Mouse (Mus musculus): ENCODE results near the gene Morn1. TPM values are rescaled to one million over a fixed set of nuclear protein-coding genes. Genes with fewer than 3 reads are reported as not detected.

Gene Morn1
- polyA plus RNA-seq, 1 experiment from 2014 or later = 2.2 TPM

- peak overlapping the region; percentile 55; the same call in 1 of the 2 replicates for H3K27ac ChIP-seq (ENCODE audit: low read depth)
- TF ChIP-seq CTCF (IDR thresholded peaks at IDR 0.05; ENCODE audit: low read depth) = no peak
- no peak for TF ChIP-seq EP300 (IDR thresholded peaks at IDR 0.05; ENCODE audit: low read depth)
- H3K4me3 ChIP-seq (ENCODE audit: low read depth, low read length) = no peak overlapping the region
- H3K4me2 ChIP-seq (ENCODE audit: low read depth, low read length) = no peak overlapping the region
- ATAC-seq (peak; percentile 92), DNase-seq (peak; percentile 85)
- H3K36me3 ChIP-seq (replicated peaks; ENCODE audit: insufficient read depth, low read length) = 0 out of 2 replicates have a peak, but pooled peaks cover 3% of the 10 kb centered on the region
- no peak overlapping the region; the same call in 1 of the 2 replicates for H3K9ac ChIP-seq (replicated peaks)
- H3K27me3 ChIP-seq (ENCODE audit: insufficient read depth, low read length) = no peaks in the 10 kb centered on the region
- H3K4me1 ChIP-seq (ENCODE audit: insufficient read depth) = peaks cover 40% of the 10 kb centered on the region
- 49% methylated on average over 21 of the region's 21 CpGs for WGBS (ENCODE audit: insufficient replicate concordance)
- H3K9me3 ChIP-seq (ENCODE audit: low read length) = no peaks in the 10 kb centered on the region
Measured at GRCm38 (mm10) chr4:155172909-155173821, 86.8 kb downstream of the Morn1 start.

- ATAC-seq = peak; percentile 12; the same call in 1 of the 2 replicates
- 53% methylated on average over 16 of the region's 17 CpGs for WGBS (ENCODE audit: insufficient replicate concordance)
- H3K36me3 ChIP-seq (replicated peaks; ENCODE audit: insufficient read depth, low read length) = 0 out of 2 replicates have a peak, but pooled peaks cover 3% of the 10 kb centered on the region
- no peaks in the 10 kb centered on the region for H3K9me3 ChIP-seq (ENCODE audit: low read length)
- H3K27me3 ChIP-seq (ENCODE audit: insufficient read depth, low read length) = no peaks in the 10 kb centered on the region
- H3K27ac ChIP-seq (ENCODE audit: low read depth) = peak overlapping the region; percentile 55
- H3K4me1 ChIP-seq (ENCODE audit: insufficient read depth) = peaks cover 48% of the 10 kb centered on the region
- no peak overlapping the region for H3K9ac ChIP-seq (replicated peaks)
- no peak for DNase-seq
- H3K4me2 ChIP-seq (ENCODE audit: low read depth, low read length) = no peak overlapping the region
- H3K4me3 ChIP-seq (ENCODE audit: low read depth, low read length) = no peak overlapping the region
- TF ChIP-seq CTCF (IDR thresholded peaks at IDR 0.05; ENCODE audit: low read depth) (no peak), EP300 (IDR thresholded peaks at IDR 0.05; ENCODE audit: low read depth) (no peak)
Measured at GRCm38 (mm10) chr4:155173822-155174785, 87.7 kb downstream of the Morn1 start.

GRCm38 (mm10) chr4:155176210-155176609, 89.8 kb downstream of the Morn1 start:
- Histone ChIP-seq H3K9me3 (ENCODE audit: low read length) (no peaks in the 10 kb centered on the region), H3K27me3 (ENCODE audit: insufficient read depth, low read length) (no peaks in the 10 kb centered on the region), H3K36me3 (replicated peaks; ENCODE audit: insufficient read depth, low read length) (0 out of 2 replicates have a peak, but pooled peaks cover 3% of the 10 kb centered on the region), H3K9ac (replicated peaks) (no peak overlapping the region), H3K27ac (ENCODE audit: low read depth) (no peak overlapping the region), H3K4me1 (ENCODE audit: insufficient read depth) (peaks cover 54% of the 10 kb centered on the region), H3K4me2 (ENCODE audit: low read depth, low read length) (no peak overlapping the region), H3K4me3 (ENCODE audit: low read depth, low read length) (no peak overlapping the region)
- no peak for TF ChIP-seq EP300 (IDR thresholded peaks at IDR 0.05; ENCODE audit: low read depth)
- 48% methylated on average over 3 of the region's 3 CpGs for WGBS (ENCODE audit: insufficient replicate concordance)
- ATAC-seq (no peak), DNase-seq (no peak)

- H3K9me3 ChIP-seq (ENCODE audit: low read length) = no peaks in the 10 kb centered on the region
- H3K4me3 ChIP-seq (ENCODE audit: low read depth, low read length) = no peak overlapping the region
- ATAC-seq = peak; percentile 72
- H3K9ac ChIP-seq (replicated peaks) = no peak overlapping the region
- H3K4me1 ChIP-seq (ENCODE audit: insufficient read depth) = peaks cover 48% of the 10 kb centered on the region
- no peaks in the 10 kb centered on the region for H3K27me3 ChIP-seq (ENCODE audit: insufficient read depth, low read length)
- H3K36me3 ChIP-seq (replicated peaks; ENCODE audit: insufficient read depth, low read length) = 0 out of 2 replicates have a peak, but pooled peaks cover 3% of the 10 kb centered on the region
- peak; percentile 69 for DNase-seq
- peak overlapping the region; percentile 24 for H3K4me2 ChIP-seq (ENCODE audit: low read depth, low read length)
- 7% methylated on average over 6 of the region's 6 CpGs for WGBS (ENCODE audit: insufficient replicate concordance)
- H3K27ac ChIP-seq (ENCODE audit: low read depth) = peak overlapping the region; percentile 71
- TF ChIP-seq EP300 (IDR thresholded peaks at IDR 0.05; ENCODE audit: low read depth) (0 out of 2 replicates have a peak, but pooled peaks have one; percentile 38), CTCF (IDR thresholded peaks at IDR 0.05; ENCODE audit: low read depth) (no peak)
Measured at GRCm38 (mm10) chr4:155178274-155178673, 91.9 kb downstream of the Morn1 start.

GRCm38 (mm10) chr4:155178981-155179512, 92.7 kb downstream of the Morn1 start:
- H3K9me3 ChIP-seq (ENCODE audit: low read length) = no peaks in the 10 kb centered on the region
- TF ChIP-seq EP300 (IDR thresholded peaks at IDR 0.05; ENCODE audit: low read depth) (no peak), CTCF (IDR thresholded peaks at IDR 0.05; ENCODE audit: low read depth) (no peak)
- ATAC-seq (peak; percentile 37), DNase-seq (no peak)
- WGBS (ENCODE audit: insufficient replicate concordance) = 34% methylated on average over 3 of the region's 3 CpGs
- H3K27me3 ChIP-seq (ENCODE audit: insufficient read depth, low read length) = no peaks in the 10 kb centered on the region
- 0 out of 2 replicates have a peak, but pooled peaks cover 3% of the 10 kb centered on the region for H3K36me3 ChIP-seq (replicated peaks; ENCODE audit: insufficient read depth, low read length)
- H3K4me2 ChIP-seq (ENCODE audit: low read depth, low read length) = peak overlapping the region; percentile 24
- H3K4me1 ChIP-seq (ENCODE audit: insufficient read depth) = peaks cover 42% of the 10 kb centered on the region
- no peak overlapping the region; the same call in 1 of the 2 replicates for H3K9ac ChIP-seq (replicated peaks)
- H3K4me3 ChIP-seq (ENCODE audit: low read depth, low read length) = no peak overlapping the region
- H3K27ac ChIP-seq (ENCODE audit: low read depth) = peak overlapping the region; percentile 71
